Mouse (Mus musculus): Measurements from ENCODE around the gene Scube1.

- TF ChIP-seq CTCF (IDR thresholded peaks at IDR 0.05; ENCODE audit: borderline replicate concordance, control insufficient read depth, extremely low read depth, insufficient read depth, low read length, poor library complexity) (no peak), POLR2A (IDR thresholded peaks at IDR 0.05; ENCODE audit: control insufficient read depth, extremely low read depth, insufficient read depth, low read length, poor library complexity) (no peak)
Observed at GRCm38 (mm10) chr15:83590841-83591240, 134.0 kb downstream of the Scube1 start.

Measured in thymus, adult 2 months (tissue).